Mouse (Mus musculus) cortical plate, adult 2 months (tissue): Measurements from ENCODE around the gene Gm10073.

Source experiments
- CTCF ChIP-seq: fragments of 200-500 bp; IDR thresholded peaks from 2 replicates; pipeline ENCODE4 v1.5.1; 2011; ENCODE audit warnings: mild to moderate bottlenecking, control low read depth, low read length; ENCODE audit not compliant: insufficient read depth; ENCODE audit errors: extremely low read depth
- POLR2A ChIP-seq: fragments of 200-500 bp; IDR thresholded peaks from 2 replicates; pipeline ENCODE4 v1.6.1; 2011; ENCODE audit warnings: mild to moderate bottlenecking, low read length, control low read depth; ENCODE audit not compliant: insufficient read depth; ENCODE audit errors: extremely low read depth

- no peak for TF ChIP-seq POLR2A
- no peak for TF ChIP-seq CTCF
Observed at GRCm38 (mm10) chr8:106579510-106579909, 6.2 kb upstream of the Gm10073 start.
